Mouse (Mus musculus) heart, adult 2 months (tissue): ENCODE results near the gene Mybphl.

Experiments
- EP300 ChIP-seq: fragments of 200-500 bp; IDR thresholded peaks from 2 replicates; pipeline ENCODE4 v1.6.1; 2011; ENCODE audit warnings: low read depth, low read length, control low read depth; ENCODE audit not compliant: insufficient read depth
- POLR2A ChIP-seq: fragments of 200-500 bp; IDR thresholded peaks from 2 replicates; pipeline ENCODE4 v1.6.1; 2011; ENCODE audit warnings: mild to moderate bottlenecking, low read depth, low read length, control low read depth; ENCODE audit not compliant: insufficient read depth

DNA sequence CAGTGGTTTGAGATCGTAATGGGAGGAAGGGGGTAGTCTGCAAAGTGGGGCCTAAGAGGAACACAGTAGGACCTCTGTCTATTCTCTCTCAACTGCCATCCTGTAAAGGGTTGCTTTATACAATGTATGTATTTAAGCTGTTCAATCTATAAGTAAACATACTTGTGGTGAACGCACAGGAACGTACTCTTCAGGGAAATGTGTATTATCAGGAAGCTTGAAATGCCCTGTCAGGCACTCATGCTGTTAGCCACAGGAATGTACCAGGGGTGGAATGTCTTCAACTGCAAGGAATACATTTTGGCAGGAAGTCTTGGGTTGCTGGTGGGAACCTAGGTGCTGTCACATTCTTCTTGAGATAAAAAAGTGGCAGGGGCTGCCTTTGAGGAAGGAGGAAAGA lies 8.0 kb downstream of the Mybphl start:
- TF ChIP-seq EP300 (no peak), POLR2A (no peak)
